Mouse (Mus musculus): ENCODE results near the gene Mtcl1.

DNA sequence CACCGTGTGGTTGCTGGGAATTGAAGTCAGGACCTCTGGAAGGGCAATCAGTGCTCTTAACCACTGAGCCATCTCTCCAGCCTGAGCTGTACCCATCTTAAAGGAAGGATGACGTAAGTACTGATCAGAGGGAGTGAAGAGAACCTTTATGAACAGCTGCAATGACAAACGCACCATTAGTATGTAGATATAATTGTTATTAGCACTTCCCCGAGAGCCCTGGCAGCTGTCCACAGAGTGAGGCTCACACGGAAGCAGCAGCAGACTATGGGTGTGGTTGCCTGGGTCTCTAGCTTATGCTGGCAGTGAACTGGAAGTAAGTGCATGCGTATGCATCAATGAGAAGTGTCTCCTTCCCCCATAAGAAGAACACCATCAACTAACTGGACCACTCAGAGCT, 118.3 kb downstream of the Mtcl1 start:
- TF ChIP-seq POLR2A (IDR thresholded peaks at IDR 0.05; ENCODE audit: borderline replicate concordance, low read depth, low read length) (no peak), CTCF (IDR thresholded peaks at IDR 0.05; ENCODE audit: low read depth, low read length) (no peak)
